Mouse (Mus musculus) neural tube, embryonic 12.5 days (tissue): ENCODE measurements at regions not wholly inside any gene's neighbourhood (a gene's known extent, or its start where the extent isn't known, plus 50 kb on each side); places are given as distances from the start of the nearest gene placed in this dataset.
"Not testable (repeated sequence)": the region's sequence is repeated elsewhere in the genome, so short reads cannot be mapped to it uniquely, and the experiment has no call there.

ENCODE experiments used
- ATAC-seq: fragments of 200-750 bp; cut with Nextera tagmentation; 2 replicates; pipeline ENCODE4 v1.8.0; 2017; ENCODE audit warnings: low read depth, mild to moderate bottlenecking, moderate TSS enrichment, moderate library complexity; ENCODE audit not compliant: low FRiP score
- H3K27ac ChIP-seq: fragments of 300-500 bp; sonication (generic); 2 replicates; pipeline ENCODE4 v1.5.1; 2016
- H3K27me3 ChIP-seq: fragments of 300-500 bp; sonication (generic); replicated peaks from 2 replicates; pipeline ENCODE4 v1.6.1; 2016; ENCODE audit warnings: mild to moderate bottlenecking
- H3K36me3 ChIP-seq: fragments of 300-500 bp; sonication (generic); 2 replicates; pipeline ENCODE4 v1.6.1; 2016; ENCODE audit warnings: mild to moderate bottlenecking
- H3K4me1 ChIP-seq: fragments of 300-500 bp; sonication (generic); 2 replicates; pipeline ENCODE4 v1.6.1; 2016
- H3K4me2 ChIP-seq: fragments of 300-500 bp; sonication (generic); replicated peaks from 2 replicates; pipeline ENCODE4 v1.6.1; 2016; ENCODE audit warnings: mild to moderate bottlenecking
- H3K4me3 ChIP-seq: fragments of 300-500 bp; sonication (generic); 2 replicates; pipeline ENCODE4 v1.5.1; 2016
- H3K9ac ChIP-seq: fragments of 300-500 bp; sonication (generic); 2 replicates; pipeline ENCODE4 v1.6.1; 2016; ENCODE audit warnings: mild to moderate bottlenecking
- H3K9me3 ChIP-seq: fragments of 300-500 bp; sonication (generic); 2 replicates; pipeline ENCODE4 v1.6.1; 2016; ENCODE audit warnings: mild to moderate bottlenecking
- WGBS: fragments of 180-500 bp; shearing (Covaris S2); methylation state at CpG from one replicate; pipeline ENCODE4 v1.1.7; 2016; 5-methylcytosine and 5-hydroxymethylcytosine counted together

GRCm38 (mm10) chr10:120691451-120691850 lies 207.4 kb downstream of the Msrb3 start:
- H3K9ac ChIP-seq: no peak overlapping the region
- WGBS: 77% methylated on average over 3 of the region's 3 CpGs
- no peaks in the 10 kb centered on the region for H3K9me3 ChIP-seq
- 0 out of 2 replicates have a peak, but pooled peaks cover 2% of the 10 kb centered on the region for H3K4me1 ChIP-seq
- no peak overlapping the region for H3K4me3 ChIP-seq
- H3K27ac ChIP-seq: no peak overlapping the region
- no peaks in the 10 kb centered on the region for H3K36me3 ChIP-seq
- no peaks in the 10 kb centered on the region for H3K27me3 ChIP-seq
- no peak overlapping the region for H3K4me2 ChIP-seq
- no peak for ATAC-seq

GRCm38 (mm10) chr10:120686123-120686522 lies 209.9 kb upstream of the Hmga2 start:
- ATAC-seq: no peak
- Histone ChIP-seq H3K4me3 (no peak overlapping the region), H3K27me3 (no peaks in the 10 kb centered on the region), H3K9ac (no peak overlapping the region), H3K9me3 (no peaks in the 10 kb centered on the region), H3K4me1 (peaks cover 4% of the 10 kb centered on the region; the same call in 1 of the 2 replicates), H3K4me2 (no peak overlapping the region), H3K36me3 (no peaks in the 10 kb centered on the region), H3K27ac (no peak overlapping the region)
- WGBS: 23% methylated on average over 10 of the region's 10 CpGs

GRCm38 (mm10) chr10:120682021-120682420 lies 205.8 kb upstream of the Hmga2 start:
- H3K9ac ChIP-seq: no peak overlapping the region
- 88% methylated on average over 10 of the region's 10 CpGs for WGBS
- no peak overlapping the region for H3K4me2 ChIP-seq
- peaks cover 4% of the 10 kb centered on the region; the same call in 1 of the 2 replicates for H3K4me1 ChIP-seq
- no peak for ATAC-seq
- no peak overlapping the region for H3K4me3 ChIP-seq
- H3K9me3 ChIP-seq: no peaks in the 10 kb centered on the region
- no peaks in the 10 kb centered on the region for H3K27me3 ChIP-seq
- H3K36me3 ChIP-seq: no peaks in the 10 kb centered on the region
- H3K27ac ChIP-seq: no peak overlapping the region

DNA sequence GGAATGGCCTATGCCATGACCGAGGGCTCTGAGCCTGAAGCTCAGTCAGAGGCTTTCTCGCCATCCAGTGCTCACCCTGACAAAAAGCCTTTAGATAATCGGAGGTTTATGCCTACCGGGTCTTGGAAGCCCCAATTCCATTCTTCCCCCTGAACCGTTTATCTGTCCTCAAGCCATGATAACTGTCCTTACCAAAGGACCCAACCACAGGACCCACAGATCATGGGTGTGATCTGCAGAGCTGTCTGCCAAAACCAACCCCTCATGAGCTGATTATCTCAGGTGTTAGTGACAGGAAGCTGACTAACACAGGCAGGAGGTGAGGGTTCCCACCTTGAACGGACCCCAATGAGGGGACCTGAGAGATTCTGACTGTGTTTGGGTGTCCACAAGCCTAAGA lies 203.7 kb upstream of the Hmga2 start:
- Histone ChIP-seq H3K4me1 (no peaks in the 10 kb centered on the region), H3K27ac (no peak overlapping the region), H3K27me3 (no peaks in the 10 kb centered on the region), H3K4me2 (no peak overlapping the region), H3K9me3 (no peaks in the 10 kb centered on the region), H3K36me3 (no peaks in the 10 kb centered on the region), H3K9ac (no peak overlapping the region), H3K4me3 (no peak overlapping the region)
- 32% methylated on average over 6 of the region's 6 CpGs for WGBS
- no peak for ATAC-seq

- Histone ChIP-seq H3K9me3 (no peaks in the 10 kb centered on the region), H3K27me3 (no peaks in the 10 kb centered on the region), H3K27ac (no peak overlapping the region), H3K4me2 (no peak overlapping the region), H3K36me3 (no peaks in the 10 kb centered on the region), H3K4me1 (no peaks in the 10 kb centered on the region), H3K9ac (no peak overlapping the region), H3K4me3 (no peak overlapping the region)
- 75% methylated on average over 8 of the region's 8 CpGs for WGBS
- ATAC-seq: no peak
Measured at GRCm38 (mm10) chr10:120678277-120678676, 202.0 kb upstream of the Hmga2 start.

DNA sequence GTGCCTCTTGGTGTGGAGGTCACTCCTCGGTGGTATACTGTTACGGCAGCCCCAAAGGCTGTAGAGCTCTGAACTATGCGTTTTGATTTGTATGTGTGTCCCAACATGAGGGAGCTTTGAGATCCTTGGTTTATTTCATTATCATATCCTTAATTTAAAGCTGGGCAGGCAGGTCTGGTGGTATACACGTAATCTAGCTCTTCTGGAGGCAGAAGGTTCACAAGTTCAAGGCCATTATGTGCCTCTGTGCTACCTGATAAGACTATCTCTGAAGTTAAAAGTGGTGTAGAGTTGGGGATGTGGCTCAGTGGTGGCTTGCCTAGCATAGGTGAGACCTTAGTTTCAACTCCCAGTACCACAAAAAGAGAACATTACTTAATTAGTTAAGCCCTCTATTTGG lies 199.1 kb upstream of the Hmga2 start:
- Histone ChIP-seq H3K9me3 (no peaks in the 10 kb centered on the region), H3K36me3 (no peaks in the 10 kb centered on the region), H3K4me1 (no peaks in the 10 kb centered on the region), H3K27me3 (no peaks in the 10 kb centered on the region), H3K4me2 (no peak overlapping the region), H3K4me3 (no peak overlapping the region), H3K27ac (no peak overlapping the region), H3K9ac (no peak overlapping the region)
- no peak for ATAC-seq
- 89% methylated on average over 4 of the region's 4 CpGs for WGBS

DNA sequence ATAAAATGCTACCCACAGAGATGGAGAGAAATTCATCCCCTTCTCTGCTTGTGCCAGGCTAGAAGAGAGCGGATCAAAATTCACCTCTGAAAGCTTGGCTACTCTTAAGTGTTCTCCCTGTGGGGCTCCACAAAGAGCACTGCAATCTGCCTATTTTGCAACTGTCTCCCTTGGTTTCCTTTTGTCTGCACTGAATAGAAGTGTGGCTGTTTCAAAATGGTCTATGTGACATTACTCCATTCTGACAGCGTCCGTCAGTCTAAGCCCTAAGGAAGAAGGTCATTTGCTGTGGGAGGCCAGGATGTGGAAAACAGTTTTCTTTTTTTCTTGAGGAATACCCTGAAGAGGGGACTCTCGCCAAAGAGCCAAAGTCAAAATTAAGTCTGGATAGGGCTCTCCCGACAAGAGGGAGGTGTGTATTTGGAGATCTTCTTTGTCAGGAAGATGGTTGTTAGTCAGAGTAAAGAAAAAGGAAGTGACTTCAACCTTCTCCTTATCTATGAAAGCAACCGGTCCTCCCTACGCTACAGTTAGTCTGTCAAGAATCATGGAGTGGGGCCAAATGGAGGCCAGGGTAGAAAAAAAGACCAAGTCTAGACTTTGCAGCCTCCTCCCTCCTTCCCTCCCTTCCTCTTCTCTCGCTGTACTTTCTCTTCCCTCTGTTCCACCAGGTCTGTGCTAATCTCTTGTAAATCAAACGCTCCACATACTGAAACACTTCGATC lies 198.2 kb upstream of the Hmga2 start:
- H3K9me3 ChIP-seq: no peaks in the 10 kb centered on the region
- no peak for ATAC-seq
- 40% methylated on average over 10 of the region's 10 CpGs for WGBS

DNA sequence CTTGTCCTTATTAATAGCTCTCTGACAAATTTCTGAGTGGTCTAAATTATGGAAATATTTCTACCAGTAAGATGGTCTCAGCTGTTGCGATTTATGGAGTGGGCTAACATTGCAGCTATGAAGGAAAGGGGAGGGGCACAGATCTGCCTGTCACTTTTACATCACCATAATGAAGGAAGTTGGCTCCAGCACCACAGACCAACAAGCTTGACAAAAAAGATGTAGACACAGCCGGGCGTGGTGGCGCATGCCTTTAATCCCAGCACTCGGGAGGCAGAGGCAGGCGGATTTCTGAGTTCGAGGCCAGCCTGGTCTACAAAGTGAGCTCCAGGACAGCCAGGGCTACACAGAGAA lies 191.4 kb upstream of the Hmga2 start:
- H3K27me3 ChIP-seq, H3K9ac ChIP-seq, H3K27ac ChIP-seq, ATAC-seq, H3K4me2 ChIP-seq, H3K4me3 ChIP-seq, H3K4me1 ChIP-seq, H3K36me3 ChIP-seq, H3K9me3 ChIP-seq: not testable (repeated sequence)
- 92% methylated on average over 7 of the region's 7 CpGs for WGBS

More for the DNA sequence above, 198.2 kb upstream of the Hmga2 start:
- no peak overlapping the region for H3K27ac ChIP-seq
- no peak overlapping the region for H3K9ac ChIP-seq
- H3K4me3 ChIP-seq: no peak overlapping the region
- H3K4me1 ChIP-seq: no peaks in the 10 kb centered on the region
- no peaks in the 10 kb centered on the region for H3K36me3 ChIP-seq
- H3K27me3 ChIP-seq: no peaks in the 10 kb centered on the region
- no peak overlapping the region for H3K4me2 ChIP-seq

- H3K4me2 ChIP-seq: no peak overlapping the region
- no peak overlapping the region for H3K9ac ChIP-seq
- H3K4me1 ChIP-seq: no peaks in the 10 kb centered on the region
- WGBS: 67% methylated on average over 12 of the region's 12 CpGs
- H3K27me3 ChIP-seq: no peaks in the 10 kb centered on the region
- H3K9me3 ChIP-seq: no peaks in the 10 kb centered on the region
- H3K36me3 ChIP-seq: no peaks in the 10 kb centered on the region
- no peak overlapping the region for H3K4me3 ChIP-seq
- H3K27ac ChIP-seq: no peak overlapping the region
- no peak for ATAC-seq
Measured at GRCm38 (mm10) chr10:120666985-120667677, 190.9 kb upstream of the Hmga2 start.

- Histone ChIP-seq H3K9me3 (no peaks in the 10 kb centered on the region), H3K4me3 (no peak overlapping the region), H3K4me2 (no peak overlapping the region), H3K27me3 (no peaks in the 10 kb centered on the region), H3K4me1 (no peaks in the 10 kb centered on the region), H3K9ac (no peak overlapping the region), H3K36me3 (no peaks in the 10 kb centered on the region), H3K27ac (no peak overlapping the region)
- no peak for ATAC-seq
- 91% methylated on average over 7 of the region's 7 CpGs for WGBS
Measured at GRCm38 (mm10) chr10:120666202-120666860, 190.1 kb upstream of the Hmga2 start.

- ATAC-seq: no peak
- Histone ChIP-seq H3K4me3 (no peak overlapping the region), H3K27ac (no peak overlapping the region), H3K4me2 (no peak overlapping the region), H3K4me1 (peaks cover 3% of the 10 kb centered on the region; the same call in 1 of the 2 replicates), H3K9ac (no peak overlapping the region), H3K9me3 (no peaks in the 10 kb centered on the region), H3K36me3 (no peaks in the 10 kb centered on the region), H3K27me3 (no peaks in the 10 kb centered on the region)
- WGBS: 78% methylated on average over 5 of the region's 5 CpGs
Measured at GRCm38 (mm10) chr10:120665670-120666069, 189.4 kb upstream of the Hmga2 start.

- no peaks in the 10 kb centered on the region for H3K27me3 ChIP-seq
- H3K4me1 ChIP-seq: peaks cover 6% of the 10 kb centered on the region; the same call in 1 of the 2 replicates
- H3K9ac ChIP-seq: no peak overlapping the region
- H3K4me3 ChIP-seq: no peak overlapping the region
- 92% methylated on average over 5 of the region's 5 CpGs for WGBS
- H3K36me3 ChIP-seq: no peaks in the 10 kb centered on the region
- H3K9me3 ChIP-seq: no peaks in the 10 kb centered on the region
- ATAC-seq: no peak
- H3K27ac ChIP-seq: no peak overlapping the region
- H3K4me2 ChIP-seq: no peak overlapping the region
Measured at GRCm38 (mm10) chr10:120664419-120664818, 188.2 kb upstream of the Hmga2 start.
